Mouse (Mus musculus): Measurements from ENCODE around the gene Gm20736. TPM values are rescaled to one million over a fixed set of nuclear protein-coding genes. Genes with fewer than 3 reads are reported as not detected.
"Not testable (repeated sequence)": the region's sequence is repeated elsewhere in the genome, so short reads cannot be mapped to it uniquely, and the experiment has no call there.

The Gm20736 gene
- total RNA-seq (2015; ENCODE audit: low replicate concordance) (not detected in 2 replicates), total RNA-seq (2017; ENCODE audit: low replicate concordance) (not detected in 2 replicates)

- ATAC-seq (replicated peaks; ENCODE audit: low FRiP score, poor library complexity, severe bottlenecking), result not testable (repeated sequence)
Observed at GRCm38 (mm10) chrY:65377390-65377789, at the start of gene Gm20736. Gene Gm20736 (plus strand): TSS chrY:65377690.

Other genes starting within 250 kb of the Gm20736 start
- gene Gm20924, start 170.2 kb upstream of the Gm20736 start, total RNA-seq (2015; ENCODE audit: low replicate concordance), result not detected in 2 replicates
- gene Gm20924, start 170.2 kb upstream of the Gm20736 start, total RNA-seq (2017; ENCODE audit: low replicate concordance), result not detected in 2 replicates